Mouse (Mus musculus) thymus, adult 2 months (tissue): Measurements from ENCODE around the gene Creld1.

ENCODE experiments used
- CTCF ChIP-seq: fragments of 200-500 bp; IDR thresholded peaks from 2 replicates; pipeline ENCODE4 v1.5.1; 2012; ENCODE audit warnings: mild to moderate bottlenecking, control low read depth, low read length, moderate library complexity, borderline replicate concordance; ENCODE audit not compliant: control insufficient read depth, poor library complexity, insufficient read depth; ENCODE audit errors: extremely low read depth
- POLR2A ChIP-seq: fragments of 200-500 bp; IDR thresholded peaks from 2 replicates; pipeline ENCODE4 v1.6.1; 2012; ENCODE audit warnings: mild to moderate bottlenecking, low read length, control low read depth, moderate library complexity; ENCODE audit not compliant: control insufficient read depth, poor library complexity, insufficient read depth; ENCODE audit errors: extremely low read depth

DNA sequence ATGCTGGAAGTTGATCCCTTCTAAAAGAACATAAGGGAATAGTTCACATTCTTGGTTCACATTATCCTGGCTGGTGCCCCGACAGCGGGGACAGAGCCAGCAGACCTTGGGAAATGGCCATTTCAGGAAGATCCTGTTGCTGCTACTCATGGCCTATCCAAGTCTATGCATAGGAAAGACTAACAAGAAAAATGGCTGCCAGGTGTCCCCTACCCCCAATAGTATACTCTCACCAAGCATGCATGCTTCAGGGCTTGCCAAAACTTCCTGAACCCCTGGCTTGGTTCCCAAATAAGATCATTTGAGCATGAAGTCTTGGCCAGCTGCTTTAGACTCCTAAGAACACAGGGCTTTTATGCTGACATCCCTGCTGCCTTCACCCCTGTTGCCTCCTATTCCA is 31.3 kb upstream of the Creld1 start:
- no peak for TF ChIP-seq POLR2A
- no peak for TF ChIP-seq CTCF
